23 mouse cellular contexts compared by ENCODE assay signal in genomic region chr1:135129543-135130183, GRCm38 (mm10). TPM values are rescaled to one million over a fixed set of nuclear protein-coding genes. Genes with fewer than 3 reads are reported as not detected.
DNase-seq lines count a peak whose midpoint lies in the region; ATAC-seq lines count a peak whose summit lies in the region.
"Had no signal": no experiment of that assay in that cellular context is flagged by ENCODE, and none has a peak within 500 bp of the region (broad histone marks: within the 10 kb centered on the region; RNA-seq: fewer than 3 reads in every experiment).

No protein-coding gene starts in this region.

- peaks cover 22% of the 10 kb centered on the region for H3K79me2 ChIP-seq in macrophage (ENCODE audit: inconsistent target)

- H3K27ac ChIP-seq in macrophage = peak overlapping the region; percentile 33
- H3K27ac ChIP-seq: intestine, embryonic 15.5 days; liver, embryonic 12.5 days; lung, embryonic 15.5 days; neural tube, embryonic 15.5 days had no signal

- no peaks in the 10 kb centered on the region for H3K27me3 ChIP-seq in megakaryocyte, embryonic 14.5 days (replicated peaks)

- peaks cover 95% of the 10 kb centered on the region for H3K4me1 ChIP-seq in megakaryocyte, embryonic 14.5 days

- no peaks in the 10 kb centered on the region for H3K9me3 ChIP-seq in megakaryocyte, embryonic 14.5 days
- H3K9me3 ChIP-seq: heart, embryonic 12.5 days; intestine, embryonic 15.5 days; limb, embryonic 10.5 days; liver, embryonic 12.5 days; lung, embryonic 15.5 days; neural tube, embryonic 15.5 days had no signal

- no peak for ATAC-seq in megakaryocyte, adult 5-6 weeks (ENCODE audit: poor library complexity, severe bottlenecking)
- ATAC-seq: intestine, embryonic 15.5 days; liver, embryonic 12.5 days had no signal

- peaks cover 53% of the 10 kb centered on the region for H3K36me3 ChIP-seq in megakaryocyte, embryonic 14.5 days (replicated peaks; ENCODE audit: low read length)
- H3K36me3 ChIP-seq in macrophage (ENCODE audit: inconsistent target) = no peaks in the 10 kb centered on the region
- H3K36me3 ChIP-seq: heart, embryonic 12.5 days; intestine, embryonic 15.5 days; limb, embryonic 10.5 days; liver, embryonic 12.5 days; lung, embryonic 15.5 days; neural tube, embryonic 15.5 days had no signal

- DNase-seq in R1 (ENCODE audit: low read depth, low spot score) = peak; percentile 22
- peak; percentile 60 for DNase-seq in thymus, postnatal 4 days
- no peak for DNase-seq in gastrocnemius, postnatal 14 days
- no peak for DNase-seq in kidney, postnatal 25 days
- DNase-seq: adrenal gland, postnatal 10 days; cerebellum, adult 9-10 months; embryo, embryonic 11 days; gastrocnemius, postnatal 36 days; kidney, postnatal 14 days; retina, postnatal 1 day had no signal

- WGBS in macrophage (ENCODE audit: missing documents) = 83% methylated on average over 9 of the region's 9 CpGs

- intact Hi-C loops in gastrocnemius, postnatal 14 days (cut with DNase I; ENCODE audit: low total_unique reads) = no loop called here

- H3K4me3 ChIP-seq in megakaryocyte, embryonic 14.5 days (replicated peaks) = peak overlapping the region; percentile 82
- H3K4me3 ChIP-seq in macrophage (ENCODE audit: inconsistent target) = no peak overlapping the region
- H3K4me3 ChIP-seq: heart, embryonic 12.5 days; intestine, embryonic 15.5 days; limb, embryonic 10.5 days; liver, embryonic 12.5 days; lung, embryonic 15.5 days; neural tube, embryonic 15.5 days had no signal

RNA-seq across cellular contexts. Expression of gene Ptpn7, which starts 2.8 kb away (rescaled TPM):
- 57.8 and 98.1 TPM in 2 replicates for polyA plus RNA-seq in megakaryocyte, embryonic 14.5 days (2012; ENCODE audit: insufficient read depth, low replicate concordance)
- total RNA-seq in megakaryocyte, adult 5-6 weeks (2015) = 25.5 and 29.5 TPM in 2 replicates
- total RNA-seq in megakaryocyte, adult 5-6 weeks (2017) = 49.7 and 54.2 TPM in 2 replicates
- 10 to 100 TPM in 21 of 26 experiments, 1 to 10 TPM in 5; 4.0 to 47.8 (median 24.6) TPM for total RNA-seq in macrophage (2018; cell fraction: chromatin; rRNA removed)
- total RNA-seq in macrophage (2018; cell fraction: cytosol; rRNA removed) = 10 to 100 TPM in 25 of 26 experiments, 1 to 10 TPM in 1; 8.1 to 42.2 (median 27.2) TPM
- total RNA-seq in macrophage (2018; cell fraction: nucleus; rRNA removed) = 10 to 100 TPM in 20 of 26 experiments, 1 to 10 TPM in 6; 4.6 to 57.7 (median 19.2) TPM
- 25.1 to 57.9 TPM (median 26.9 TPM) in 3 replicates for polyA plus RNA-seq in macrophage (2018)
- under 1 TPM; 0.18 to 0.41 TPM for total RNA-seq in gastrocnemius, postnatal 14 days (2021)

RNA-seq across cellular contexts. Expression of gene Arl8a, which starts 17.0 kb away (rescaled TPM):
- polyA plus RNA-seq in megakaryocyte, embryonic 14.5 days (2012; ENCODE audit: insufficient read depth, low replicate concordance) = 96.0 and 156 TPM in 2 replicates
- 83.3 and 93.2 TPM in 2 replicates for total RNA-seq in megakaryocyte, adult 5-6 weeks (2015)
- total RNA-seq in megakaryocyte, adult 5-6 weeks (2017) = 37.1 and 49.1 TPM in 2 replicates
- total RNA-seq in macrophage (2018; cell fraction: chromatin; rRNA removed) = 100 to 1,000 TPM; 289 to 598 (median 388) TPM
- total RNA-seq in macrophage (2018; cell fraction: cytosol; rRNA removed) = 100 to 1,000 TPM; 209 to 299 (median 243) TPM
- 100 to 1,000 TPM; 250 to 405 (median 299) TPM for total RNA-seq in macrophage (2018; cell fraction: nucleus; rRNA removed)
- 169 to 332 TPM (median 211 TPM) in 3 replicates for polyA plus RNA-seq in macrophage (2018)
- 10 to 100 TPM; 25.1 to 26.8 TPM for total RNA-seq in gastrocnemius, postnatal 14 days (2021)

RNA-seq across cellular contexts. Expression of gene Lgr6, which starts 24.6 kb away (rescaled TPM):
- 0.24 TPM in 1 of 2 replicates, not detected in the other for polyA plus RNA-seq in megakaryocyte, embryonic 14.5 days (2012; ENCODE audit: insufficient read depth, low replicate concordance)
- not detected in 2 replicates for total RNA-seq in megakaryocyte, adult 5-6 weeks (2015)
- not detected in 2 replicates for total RNA-seq in megakaryocyte, adult 5-6 weeks (2017)
- total RNA-seq in macrophage (2018; cell fraction: chromatin; rRNA removed) = not detected
- not detected for total RNA-seq in macrophage (2018; cell fraction: cytosol; rRNA removed)
- total RNA-seq in macrophage (2018; cell fraction: nucleus; rRNA removed) = not detected
- polyA plus RNA-seq in macrophage (2018) = not detected in 3 replicates
- 1 to 10 TPM in 1 of 2 experiments, under 1 TPM in 1; 0.88 to 1.1 TPM for total RNA-seq in gastrocnemius, postnatal 14 days (2021)
- total RNA-seq: hematopoietic stem cell, adult 5-6 weeks; megakaryocyte-erythroid progenitor cell, adult 5-6 weeks; monocyte, adult 5-6 weeks had no signal

RNA-seq across cellular contexts. Expression of gene Gpr37l1, which starts 37.8 kb away (rescaled TPM):
- not detected in 2 replicates for polyA plus RNA-seq in megakaryocyte, embryonic 14.5 days (2012; ENCODE audit: insufficient read depth, low replicate concordance)
- not detected in 2 replicates for total RNA-seq in megakaryocyte, adult 5-6 weeks (2015)
- not detected in 2 replicates for total RNA-seq in megakaryocyte, adult 5-6 weeks (2017)
- total RNA-seq in macrophage (2018; cell fraction: chromatin; rRNA removed) = not detected
- not detected for total RNA-seq in macrophage (2018; cell fraction: cytosol; rRNA removed)
- not detected for total RNA-seq in macrophage (2018; cell fraction: nucleus; rRNA removed)
- not detected in 3 replicates for polyA plus RNA-seq in macrophage (2018)
- total RNA-seq in gastrocnemius, postnatal 14 days (2021) = 1 to 10 TPM in 1 of 2 experiments, under 1 TPM in 1; 0.78 to 2.5 TPM
- total RNA-seq: hematopoietic stem cell, adult 5-6 weeks; megakaryocyte-erythroid progenitor cell, adult 5-6 weeks; monocyte, adult 5-6 weeks had no signal
- polyA plus RNA-seq: C2C12; heart, embryonic 12.5 days; limb, embryonic 10.5 days; liver, embryonic 12.5 days had no signal

Comparison
In these comparisons a context has a peak if more than half of its experiments do, and no peak if none do; other contexts are left out.
1. DNase-seq: peak in R1 (single experiment) and thymus, postnatal 4 days (single experiment); none in gastrocnemius, postnatal 14 days (single experiment) and kidney, postnatal 25 days (0 of 2).
2. RNA of gene Ptpn7, which starts 2.8 kb away (total RNA-seq): 25.5 to 54.2 TPM in megakaryocyte, adult 5-6 weeks; 0.18 to 0.41 TPM in gastrocnemius, postnatal 14 days; every median in the first group is over 10 times any median in the second.